Mouse (Mus musculus): ENCODE results near the gene Ung.

Ung gene

DNA sequence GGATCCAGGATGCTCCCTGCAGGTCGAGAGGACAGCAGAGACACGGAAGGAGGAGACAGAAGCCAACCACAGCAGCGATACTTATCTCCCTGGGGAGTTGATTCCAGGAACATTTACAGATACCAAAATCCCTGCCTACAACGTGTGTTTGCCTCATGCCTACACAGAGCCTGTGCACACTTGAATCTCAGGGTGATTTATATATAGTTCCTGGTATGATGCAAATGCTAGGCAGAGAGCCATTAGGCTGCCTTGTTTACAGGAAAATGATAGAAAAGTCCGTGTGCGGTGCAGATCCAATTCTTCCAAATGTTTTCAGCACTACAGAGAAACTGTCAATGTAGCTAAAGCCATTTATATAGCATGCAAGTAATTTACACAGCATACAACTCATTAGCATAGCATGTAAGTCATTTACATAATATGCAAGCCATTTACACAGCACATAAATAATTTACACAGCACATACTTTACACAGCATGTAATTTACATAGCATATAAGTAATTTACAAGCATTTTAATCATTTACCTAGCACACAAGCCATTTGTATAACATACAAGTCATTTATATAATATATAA, 33.0 kb downstream of the Ung start:
- ATAC-seq (ENCODE audit: low TSS enrichment), result peak; percentile 89

DNA sequence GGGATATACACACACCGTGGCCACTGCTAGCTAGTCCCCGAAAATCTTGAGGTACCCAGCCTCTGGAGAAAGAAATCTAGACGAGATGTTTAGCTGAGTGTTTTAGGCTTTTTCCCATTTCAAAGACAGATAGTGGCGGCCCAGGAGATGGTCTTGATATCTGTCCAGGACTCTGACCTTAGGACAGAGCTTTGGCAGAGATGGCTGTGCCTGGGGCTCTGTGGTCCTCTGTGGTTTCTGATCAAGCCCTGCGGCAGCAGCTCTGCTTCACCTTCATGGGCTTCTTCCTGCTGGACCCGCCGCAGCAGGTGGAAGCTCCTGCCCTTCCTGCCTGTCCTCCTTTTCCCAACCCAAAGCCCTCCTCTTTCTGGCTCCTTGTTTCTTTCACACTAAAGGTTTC, 40.2 kb downstream of the Ung start:
- no peak for ATAC-seq (ENCODE audit: low TSS enrichment)

DNA sequence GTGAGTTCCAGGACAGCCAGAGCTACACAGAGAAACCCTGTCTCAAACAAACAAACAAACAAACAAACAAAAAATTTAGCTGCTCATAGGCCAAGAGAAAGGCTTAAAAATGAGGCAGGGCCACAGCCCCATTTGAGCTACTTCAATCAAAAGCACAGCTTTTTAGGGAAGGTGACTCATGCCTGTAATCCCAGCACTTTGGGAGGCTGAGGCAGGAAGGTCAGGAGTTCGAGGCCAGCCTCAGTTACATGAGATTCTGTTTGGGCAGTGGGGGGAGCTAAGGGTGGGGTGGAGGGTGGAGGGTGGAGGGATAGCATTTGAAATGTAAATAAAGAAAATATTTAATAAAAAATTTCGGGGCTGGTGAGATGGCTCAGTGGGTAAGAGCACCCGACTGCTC, 42.8 kb downstream of the Ung start:
- no peak for ATAC-seq (ENCODE audit: low TSS enrichment)

DNA sequence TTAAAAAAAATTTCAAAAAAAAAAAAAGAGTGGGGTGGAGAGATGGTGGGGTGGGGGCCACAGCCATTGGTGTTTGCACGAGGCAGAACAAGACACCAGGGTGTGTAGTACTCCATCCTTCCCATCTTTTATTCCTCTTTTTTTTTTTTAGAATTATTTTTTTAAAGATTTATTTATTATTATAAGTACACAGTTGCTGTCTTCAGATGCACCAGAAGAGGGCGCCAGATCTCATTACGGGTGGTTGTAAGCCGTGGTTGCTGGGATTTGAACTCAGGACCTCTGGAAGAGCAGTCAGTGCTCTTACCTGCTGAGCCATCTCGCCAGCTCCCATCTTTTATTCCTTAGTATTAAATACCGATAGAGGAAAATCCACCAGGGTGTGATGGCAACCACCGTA, 43.3 kb downstream of the Ung start:
- ATAC-seq (ENCODE audit: low TSS enrichment), result no peak

DNA sequence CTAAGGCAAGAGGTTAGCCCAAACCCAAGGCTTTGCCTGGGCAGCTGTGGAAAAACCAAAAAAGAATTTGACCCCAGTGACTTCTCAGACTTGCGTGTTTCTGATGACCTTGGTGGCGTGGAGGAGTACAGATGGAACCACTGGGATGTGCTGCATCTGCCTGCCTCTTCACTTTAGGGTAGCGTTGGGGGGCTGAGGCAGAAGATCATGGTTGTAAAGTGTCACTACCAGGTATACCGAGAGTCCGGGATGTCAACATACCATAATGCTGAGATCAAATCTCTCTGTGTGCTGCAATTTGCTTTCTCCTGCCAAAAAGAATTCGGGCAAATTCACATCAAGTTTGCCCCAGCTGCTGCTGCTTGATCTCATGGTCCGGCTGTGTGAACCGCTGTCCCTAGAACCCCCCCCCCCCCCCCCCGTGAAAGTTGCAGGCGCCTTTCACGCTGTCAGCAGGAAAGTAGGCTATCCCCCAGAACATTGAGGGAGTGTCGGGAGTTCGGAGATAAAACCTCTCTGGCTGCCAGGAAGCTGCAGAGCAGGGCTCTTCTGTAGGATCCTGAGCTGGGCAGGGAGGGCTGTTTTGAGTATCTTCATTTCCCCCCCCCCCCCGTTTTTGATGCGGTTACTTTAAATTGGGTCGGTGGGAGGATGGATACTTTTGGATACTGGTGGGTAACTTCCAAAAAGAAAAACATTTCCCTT, 43.8 kb downstream of the Ung start:
- no peak for ATAC-seq (ENCODE audit: low TSS enrichment)

DNA sequence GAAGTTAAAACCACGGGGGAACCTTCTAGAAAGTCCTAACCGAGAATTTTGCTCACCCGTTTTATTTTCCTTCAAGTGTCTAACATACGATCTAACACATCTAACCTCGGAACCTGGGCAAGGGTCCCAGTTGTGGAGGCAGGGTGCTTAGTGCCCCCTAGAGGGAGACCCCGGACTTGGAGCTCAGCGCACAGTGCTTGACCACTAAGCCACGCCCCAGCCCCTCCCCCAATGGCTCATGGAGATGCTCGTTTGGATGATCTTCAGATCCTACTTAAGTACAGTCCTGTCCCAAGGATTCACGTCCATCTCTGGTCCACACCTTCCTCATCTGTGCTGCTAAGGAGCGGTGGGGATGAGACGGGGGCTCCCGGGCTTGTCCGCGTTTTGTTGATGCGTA, 44.5 kb downstream of the Ung start:
- ATAC-seq (ENCODE audit: low TSS enrichment), result no peak

DNA sequence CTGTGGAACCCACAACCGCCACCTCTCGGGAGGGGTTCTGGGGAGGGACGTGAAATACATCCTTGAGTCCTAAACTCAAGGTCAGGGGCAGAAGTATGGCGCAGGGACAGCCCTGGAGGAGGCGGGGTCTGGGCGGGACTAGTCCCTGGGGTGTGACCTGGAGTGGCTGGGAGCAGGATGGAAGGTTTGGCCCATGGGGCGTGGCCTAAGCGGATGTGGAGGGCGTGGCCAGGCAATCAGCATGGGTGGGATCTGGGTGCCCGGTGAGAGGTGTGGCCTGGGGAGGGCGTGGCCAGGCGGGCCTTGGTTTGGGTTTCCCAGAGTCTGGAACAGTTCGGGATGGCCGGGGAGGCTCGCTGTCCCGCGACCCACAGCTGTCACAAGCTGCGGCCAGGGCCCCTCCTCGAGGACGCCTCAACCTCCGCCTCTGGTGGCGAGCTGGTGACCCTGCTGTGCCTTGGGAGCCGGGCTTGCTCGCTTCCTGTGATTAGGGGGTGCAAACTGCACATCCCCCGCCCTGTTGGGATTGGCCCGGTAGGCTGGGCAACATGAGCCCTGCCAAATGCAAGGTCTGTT, 45.5 kb downstream of the Ung start:
- peak; percentile 64 for ATAC-seq (ENCODE audit: low TSS enrichment)

DNA sequence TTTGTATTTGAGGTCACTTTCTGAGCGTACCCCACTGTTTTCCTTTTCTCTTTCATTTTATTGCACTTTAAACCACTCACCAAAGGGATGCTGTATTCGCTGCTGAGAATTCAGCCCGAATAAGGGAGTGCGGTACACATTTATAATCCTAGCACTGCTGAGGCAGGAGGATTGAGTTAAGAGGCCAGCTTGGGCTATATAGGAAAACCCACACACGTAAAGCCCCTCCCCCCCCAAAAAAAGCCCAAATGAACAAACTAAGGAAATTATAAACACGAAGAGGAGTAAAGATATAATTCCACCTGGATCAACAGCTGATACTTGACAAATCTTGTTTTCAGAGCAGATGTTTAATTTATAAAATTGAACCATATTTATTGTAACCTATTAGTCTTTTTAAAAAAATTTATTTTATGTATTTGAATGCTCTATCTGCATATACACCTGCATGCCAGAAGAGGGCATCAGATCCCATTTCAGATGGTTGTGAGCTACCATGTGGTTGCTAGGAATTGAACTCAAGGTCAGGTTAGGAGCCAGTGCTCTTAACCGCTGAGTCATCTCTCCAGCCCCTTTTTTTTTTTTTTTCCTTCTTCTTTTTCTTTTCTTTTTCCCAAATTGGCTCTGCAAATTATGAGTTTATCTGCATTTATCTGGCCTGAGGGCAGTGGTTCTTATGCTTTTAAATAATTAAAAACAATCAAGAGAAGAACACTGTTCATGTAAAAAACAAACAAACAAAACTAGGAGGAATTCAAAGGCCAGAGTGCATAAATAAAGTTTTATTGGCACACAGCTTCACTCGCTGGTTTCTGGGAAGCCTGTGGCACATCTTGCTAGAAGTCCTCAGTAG, 46.6 kb downstream of the Ung start:
- ATAC-seq (ENCODE audit: low TSS enrichment), result no peak

DNA sequence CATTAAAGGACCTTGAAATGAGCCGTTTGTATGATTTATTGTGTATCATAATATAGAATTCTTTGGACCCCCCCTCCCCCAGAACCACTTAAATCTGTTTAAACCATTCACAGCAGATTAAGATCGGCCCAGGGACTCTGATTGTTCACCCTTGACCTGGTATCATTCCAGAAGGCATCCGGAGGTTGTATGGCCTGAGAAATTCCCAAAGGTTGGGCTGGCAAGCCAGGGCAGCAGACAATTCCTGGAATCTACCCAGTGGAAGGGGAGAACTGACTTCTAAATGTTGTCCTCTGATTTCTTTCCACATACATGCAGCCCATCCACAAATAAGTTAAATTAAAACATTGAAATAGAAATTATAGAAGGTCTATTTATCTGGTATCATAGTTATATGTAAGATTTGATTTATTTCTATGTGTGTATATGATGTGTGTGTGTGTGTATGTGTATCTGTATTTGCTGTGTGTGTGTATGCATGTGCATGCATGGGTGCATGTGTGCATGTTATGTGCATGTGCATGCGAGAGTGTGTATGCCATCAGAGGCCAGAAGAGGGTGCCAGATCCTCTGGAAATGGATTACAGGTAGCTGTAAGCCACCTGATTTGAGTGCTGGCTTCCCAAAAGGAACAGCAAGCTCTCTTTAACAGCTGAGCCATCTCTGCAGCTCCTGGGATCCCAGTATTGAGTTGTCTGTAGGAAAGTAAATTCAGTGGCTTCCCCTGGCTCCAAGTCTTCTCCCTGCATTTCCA, 48.0 kb downstream of the Ung start:
- ATAC-seq (ENCODE audit: low TSS enrichment), result no peak

DNA sequence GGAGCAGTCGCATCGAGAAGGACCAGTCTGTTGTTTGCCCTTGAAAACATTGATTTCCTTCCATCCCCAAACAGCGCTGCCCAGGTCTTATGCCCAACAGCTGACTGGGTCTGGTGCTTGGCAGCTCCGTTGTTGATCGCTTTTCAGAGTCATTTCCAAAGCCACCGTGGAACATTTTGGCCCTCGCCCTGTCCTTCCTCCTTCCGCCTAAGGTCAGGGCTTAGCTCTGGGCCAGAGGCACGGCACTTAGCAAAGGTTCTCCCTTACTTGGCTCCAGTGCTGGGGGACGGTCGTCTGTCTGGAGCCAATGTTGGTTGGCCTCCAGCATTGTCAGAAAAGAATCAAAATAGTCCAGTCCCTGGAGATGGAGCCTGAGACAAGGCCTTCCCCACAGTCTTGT, 49.4 kb downstream of the Ung start:
- no peak for ATAC-seq (ENCODE audit: low TSS enrichment)

DNA sequence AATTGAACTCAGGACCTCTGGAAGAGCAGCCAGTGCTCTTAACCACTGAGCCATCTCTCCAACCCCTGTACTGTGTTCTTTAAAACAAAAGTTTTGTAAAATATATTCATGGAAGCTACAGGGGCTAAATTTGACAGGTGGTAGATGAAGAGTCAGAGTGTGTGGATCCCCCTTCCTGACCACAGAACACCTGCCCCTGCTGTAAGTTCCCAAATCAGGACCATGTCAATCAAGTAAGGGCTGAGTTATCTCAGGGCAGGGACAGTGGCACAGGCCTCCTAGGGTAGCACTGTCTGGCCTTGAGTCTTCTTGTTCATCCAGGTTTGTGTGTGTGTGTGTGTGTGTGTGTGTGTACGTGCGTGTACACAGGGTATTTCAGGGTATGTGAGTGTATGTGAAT, 53.3 kb downstream of the Ung start:
- ATAC-seq (ENCODE audit: low TSS enrichment), result no peak

DNA sequence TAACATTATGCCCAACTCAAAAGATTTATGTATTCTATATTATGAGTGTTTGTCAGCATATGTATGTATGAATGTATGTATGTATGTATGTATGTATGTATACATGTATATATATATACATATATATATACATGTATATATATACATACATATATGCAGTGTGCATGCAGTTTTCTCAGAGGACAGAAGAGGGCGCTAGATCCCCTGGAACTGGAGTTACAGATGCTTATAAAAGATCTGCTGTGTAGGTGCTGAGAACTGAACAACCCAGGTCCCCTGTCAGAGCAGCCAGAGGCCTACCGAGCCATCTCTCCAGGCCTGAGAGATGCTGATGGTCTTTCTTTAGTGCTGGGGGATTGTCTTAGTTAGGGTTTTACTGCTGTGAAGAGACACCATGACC, 56.9 kb downstream of the Ung start:
- no peak for ATAC-seq (ENCODE audit: low TSS enrichment)

All from frontal cortex, adult (tissue).